Mouse (Mus musculus) heart, postnatal 10 days (tissue): Measurements from ENCODE around the gene Lpp. TPM values are rescaled to one million over a fixed set of nuclear protein-coding genes. Genes with fewer than 3 reads are reported as not detected.

Experiments used
- DNase-seq, 2 experiments: peaks; one replicate each; pipeline ENCODE4 v3.0.0; 2021
- intact Hi-C: fragments of 180-260 bp; cut with DNase I; formaldehyde crosslinking; loops from one replicate; pipeline ENCODE4 v1.15.1; 2025
- total RNA-seq, 2 experiments: library from RNA; stranded (reverse); gene quantifications; 2 replicates each; pipeline ENCODE4 v1.2.3; 2021

The Lpp gene
- total RNA-seq, 2 experiments from 2014 or later, result 58.8 TPM

- intact Hi-C loops, result no loop called here
- no peak for DNase-seq
Observed at GRCm38 (mm10) chr16:24398476-24398875, 5.2 kb downstream of the Lpp start.

DNA sequence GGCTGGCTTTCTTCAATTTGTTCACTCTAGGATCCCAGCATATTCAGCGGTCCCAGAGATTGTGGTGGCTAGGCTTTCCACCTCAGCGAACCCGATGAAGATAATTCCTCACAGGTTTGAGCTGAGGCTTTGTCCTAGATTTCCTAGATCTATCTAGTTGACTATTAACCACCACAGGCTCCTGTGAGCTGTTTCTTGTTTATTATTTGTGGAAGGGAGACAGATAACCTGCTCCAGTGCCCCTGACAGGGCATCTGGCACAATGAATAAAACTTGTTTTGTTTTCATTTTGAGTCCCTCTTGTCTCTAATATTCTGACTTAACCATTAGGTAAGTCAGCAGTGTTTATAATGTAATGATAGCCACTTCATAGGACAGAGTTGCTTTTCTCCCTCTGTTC, 5.6 kb downstream of the Lpp start:
- intact Hi-C loops, result no loop called here

DNA sequence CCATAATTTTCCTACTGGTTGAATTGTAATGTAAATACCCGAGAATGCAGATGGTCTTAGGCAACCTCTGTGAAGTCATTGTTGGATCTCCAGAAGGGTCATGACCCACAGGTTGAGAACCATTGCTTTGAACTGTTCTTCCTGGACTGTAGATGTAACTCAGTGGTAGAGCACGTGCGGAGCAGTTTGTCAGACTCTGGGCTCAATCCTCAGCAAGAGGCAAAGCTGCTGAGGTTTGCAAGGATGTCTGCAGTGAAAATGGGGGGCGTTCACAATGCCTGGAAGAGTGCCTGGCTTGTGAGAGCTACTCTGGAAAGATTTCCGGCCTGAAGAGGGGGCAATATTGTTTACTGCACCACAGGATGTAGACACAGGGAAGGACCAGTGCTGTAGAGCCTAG, 6.2 kb downstream of the Lpp start:
- peak; percentile 53 to 56 for DNase-seq
- intact Hi-C loops, result no loop called here

More for the DNA sequence above, 5.6 kb downstream of the Lpp start:
- DNase-seq, result no peak

GRCm38 (mm10) chr16:24400776-24401175, 7.5 kb downstream of the Lpp start:
- intact Hi-C loops, result no loop called here
- DNase-seq, result no peak

GRCm38 (mm10) chr16:24402801-24403200, 9.5 kb downstream of the Lpp start:
- intact Hi-C loops, result no loop called here
- DNase-seq, result no peak

GRCm38 (mm10) chr16:24403733-24404380, 10.6 kb downstream of the Lpp start:
- no peak for DNase-seq
- intact Hi-C loops, result no loop called here

DNA sequence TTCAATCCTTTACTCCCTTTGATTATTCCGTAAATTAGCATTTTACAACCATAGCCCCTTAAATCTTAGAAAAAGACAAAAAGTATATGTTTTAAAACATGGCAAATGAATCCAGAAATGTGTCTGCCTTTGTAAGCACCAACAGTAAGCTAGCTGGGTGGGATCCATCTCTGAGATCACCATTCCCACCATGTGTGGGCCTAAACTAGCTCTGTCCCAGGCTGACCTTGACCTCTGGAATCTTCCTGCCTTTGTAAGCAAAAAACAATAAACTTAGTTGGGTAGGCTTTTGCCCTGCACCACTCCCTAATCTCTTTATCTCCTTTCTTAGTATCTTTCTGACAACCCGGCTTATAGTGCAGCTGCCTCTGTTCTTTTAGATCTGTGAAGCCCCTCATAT, 13.2 kb downstream of the Lpp start:
- DNase-seq, result no peak
- intact Hi-C loops, result no loop called here

- no peak for DNase-seq
- intact Hi-C loops, result no loop called here
Observed at GRCm38 (mm10) chr16:24411281-24411680, 18.0 kb downstream of the Lpp start.

DNA sequence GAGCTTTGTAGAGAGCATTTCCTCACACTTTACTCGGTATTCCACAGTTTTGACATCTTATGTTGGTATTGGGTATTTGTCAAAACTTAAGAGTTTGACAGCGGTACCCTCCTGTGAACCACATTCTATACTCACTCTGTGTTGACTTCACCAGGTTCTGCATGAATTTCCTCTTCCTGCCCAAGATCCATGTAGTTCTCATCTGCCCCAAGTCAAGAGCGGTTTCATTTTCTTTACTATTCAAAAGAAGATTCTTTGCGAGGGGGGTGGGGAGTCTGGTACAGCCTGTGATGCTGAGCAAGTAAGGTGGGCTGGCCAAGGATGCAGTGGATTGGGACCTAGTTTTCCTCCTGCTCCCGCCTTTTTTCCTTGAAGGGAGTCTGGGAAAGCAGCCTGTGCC, 18.9 kb downstream of the Lpp start:
- DNase-seq, result no peak
- intact Hi-C loops, result no loop called here

DNA sequence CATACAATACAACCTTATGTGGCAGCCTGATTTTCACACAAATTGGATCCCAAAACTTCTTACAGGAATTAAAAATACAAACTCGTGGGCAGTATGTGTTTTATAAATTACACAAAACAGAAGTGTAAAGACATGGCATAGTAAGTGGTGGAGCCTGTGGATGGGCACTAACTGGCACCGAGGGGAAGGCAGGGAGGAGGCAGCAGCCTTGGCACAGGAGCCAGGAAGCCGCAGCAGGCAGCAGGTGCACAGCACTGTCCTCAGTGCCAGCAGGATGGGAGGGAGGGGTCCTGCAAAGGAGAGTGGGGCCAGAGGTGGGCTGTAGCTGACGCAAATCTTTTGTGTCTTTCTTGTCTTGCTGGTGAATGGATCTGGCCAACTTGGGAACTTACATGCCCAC, 19.8 kb downstream of the Lpp start:
- intact Hi-C loops, result no loop called here
- no peak for DNase-seq

DNA sequence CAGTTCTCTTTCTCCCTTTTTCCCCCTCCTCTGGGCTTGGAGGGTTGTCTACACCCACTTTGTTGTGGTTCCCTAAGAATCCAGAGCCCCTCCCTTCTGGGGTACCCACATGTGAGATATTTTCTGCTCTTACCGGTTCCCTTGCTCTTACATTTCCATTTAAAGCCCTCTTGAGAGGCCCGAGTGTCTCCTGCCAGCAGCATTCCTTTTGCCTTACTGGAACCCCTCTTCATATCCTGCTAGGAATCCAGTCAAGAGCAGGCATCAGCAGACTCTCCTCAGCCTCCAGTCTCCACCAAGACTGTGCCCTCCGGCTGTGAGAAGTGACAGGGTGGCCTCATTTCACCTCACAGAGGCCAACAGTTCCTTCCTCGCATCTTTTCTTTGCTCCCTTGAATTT, 24.7 kb downstream of the Lpp start:
- intact Hi-C loops, result no loop called here
- DNase-seq, result peak; percentile 53 to 67

GRCm38 (mm10) chr16:24420603-24421120, 27.4 kb downstream of the Lpp start:
- no peak for DNase-seq
- intact Hi-C loops, result no loop called here

DNA sequence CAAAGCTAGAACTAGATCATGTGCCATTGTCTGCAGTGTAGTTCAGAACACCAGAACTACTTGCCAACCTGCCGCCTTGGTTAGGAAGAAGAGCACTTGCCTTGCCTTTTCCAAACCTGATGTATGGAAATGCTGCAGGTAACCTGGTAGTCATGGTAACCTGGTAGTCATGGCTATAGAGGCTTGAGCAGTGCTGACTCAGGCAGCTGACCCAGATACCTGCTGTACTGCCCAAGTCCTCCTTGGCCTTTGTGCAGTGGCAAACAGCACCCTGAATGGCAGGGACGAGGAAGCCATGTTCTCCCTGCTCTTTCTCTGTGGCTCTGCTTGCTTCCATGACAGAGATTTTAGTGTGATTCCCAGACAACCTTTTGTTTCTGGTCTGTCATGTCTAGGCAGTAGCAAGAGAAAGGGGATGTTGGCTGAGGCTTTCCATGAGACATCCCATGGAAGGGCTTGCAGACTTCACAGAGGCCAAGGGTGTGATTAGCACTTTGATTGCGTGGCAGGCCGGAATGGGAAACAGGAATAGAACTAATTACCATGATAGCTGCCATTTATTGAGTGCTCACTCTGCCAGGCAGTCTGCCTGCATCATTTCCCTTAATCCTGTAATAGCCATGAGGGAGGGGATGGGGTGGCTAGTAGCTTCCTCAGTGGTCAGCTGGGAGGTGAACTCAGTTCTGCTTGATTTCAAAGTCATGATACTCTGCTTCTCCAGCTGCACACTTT, 28.5 kb downstream of the Lpp start:
- no peak for DNase-seq
- intact Hi-C loops, result no loop called here

DNA sequence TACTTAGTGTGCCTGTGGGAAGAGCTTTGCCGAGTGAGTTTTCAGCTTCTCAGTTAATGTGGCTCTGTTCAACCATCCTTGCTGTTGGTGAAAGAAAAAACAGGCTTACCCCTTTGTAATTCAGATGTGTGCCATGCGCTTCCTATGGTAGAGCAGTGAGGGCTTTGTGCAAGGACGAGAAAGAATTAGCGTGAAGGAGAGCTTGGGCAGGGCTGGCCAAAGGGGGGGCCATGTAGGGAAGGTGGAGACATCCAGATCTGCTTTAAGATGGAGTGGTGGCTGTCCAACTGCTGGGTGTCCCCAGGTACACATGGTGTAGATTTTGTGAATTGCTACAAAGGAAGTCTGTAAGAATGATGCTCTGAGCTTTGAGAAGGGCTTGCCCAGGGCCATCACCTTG, 29.9 kb downstream of the Lpp start:
- intact Hi-C loops, result no loop called here
- DNase-seq, result no peak

GRCm38 (mm10) chr16:24423751-24424150, 30.4 kb downstream of the Lpp start:
- intact Hi-C loops, result no loop called here
- no peak for DNase-seq

- intact Hi-C loops, result no loop called here
- no peak for DNase-seq
Observed at GRCm38 (mm10) chr16:24424356-24424977, 31.2 kb downstream of the Lpp start.

GRCm38 (mm10) chr16:24425816-24426215, 32.5 kb downstream of the Lpp start:
- no peak for DNase-seq
- intact Hi-C loops, result no loop called here

- DNase-seq, result no peak
- intact Hi-C loops, result no loop called here
Observed at GRCm38 (mm10) chr16:24427606-24428005, 34.3 kb downstream of the Lpp start.

DNA sequence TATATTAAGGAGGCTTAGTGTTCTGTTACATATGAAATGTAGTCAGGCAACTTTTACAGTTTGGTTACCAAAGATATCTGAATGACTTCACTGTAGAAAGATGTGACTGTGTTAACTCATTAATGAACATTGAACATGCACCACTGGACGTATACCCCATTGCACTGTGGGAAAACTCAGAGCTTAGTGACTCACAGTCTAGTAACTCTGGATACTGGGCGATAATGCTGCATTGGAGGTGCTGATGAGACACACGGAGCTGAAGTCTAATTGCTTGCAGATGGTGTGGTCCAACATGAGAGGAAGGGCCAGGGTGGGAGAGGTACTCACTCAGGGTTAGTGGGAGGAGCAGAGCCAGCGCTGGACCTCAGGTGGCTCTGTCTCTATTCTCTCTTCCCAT, 34.7 kb downstream of the Lpp start:
- no peak for DNase-seq
- intact Hi-C loops, result no loop called here

GRCm38 (mm10) chr16:24428742-24429141, 35.4 kb downstream of the Lpp start:
- no peak for DNase-seq
- intact Hi-C loops, result no loop called here

DNA sequence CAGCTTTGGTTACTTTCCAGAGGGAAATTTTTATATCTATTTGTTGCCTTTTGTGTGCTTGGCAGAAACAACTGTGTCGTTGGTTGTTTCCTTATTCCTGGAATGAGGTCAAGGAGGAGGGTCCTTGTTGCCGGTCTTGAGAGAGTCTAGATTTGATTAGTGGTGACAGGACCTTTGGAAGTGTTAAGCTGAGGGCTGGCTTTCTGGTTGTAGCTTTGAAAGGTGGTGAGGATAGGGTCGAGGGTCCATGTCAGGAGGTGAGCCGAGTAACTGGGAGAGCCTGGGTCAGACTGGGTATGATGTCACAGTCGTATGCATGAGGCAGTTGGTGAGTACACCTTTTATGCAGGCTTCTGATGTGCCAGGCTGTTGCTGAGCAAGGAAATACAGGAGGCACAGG, 36.4 kb downstream of the Lpp start:
- intact Hi-C loops, result loop anchor here (5.0 kb wide), 1 partner anchor 437 kb away; no protein-coding TSS in a partner anchor
- no peak for DNase-seq

DNA sequence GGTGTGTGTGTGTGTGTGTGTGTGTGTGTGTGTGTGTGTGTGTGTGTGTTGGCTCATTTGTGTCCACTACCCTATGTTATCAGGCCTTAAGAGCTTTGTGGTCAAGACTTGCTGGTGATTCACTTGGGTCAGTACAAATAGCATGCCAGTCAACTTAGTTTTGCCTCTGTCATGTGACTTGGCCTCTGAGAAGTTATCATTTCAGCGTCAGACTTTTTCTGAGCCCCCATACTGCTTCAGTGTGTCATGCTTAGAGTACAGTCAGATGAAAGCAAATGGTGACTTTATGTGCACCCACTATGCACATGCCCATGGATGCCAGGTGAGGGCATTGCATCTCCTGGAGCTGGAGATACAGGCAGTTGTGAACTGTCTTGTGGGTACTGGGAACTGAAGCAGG, 38.5 kb downstream of the Lpp start:
- DNase-seq, result no peak
- intact Hi-C loops, result loop anchor here (5.0 kb wide), 1 partner anchor 440 kb away; no protein-coding TSS in a partner anchor
